Mouse (Mus musculus): ENCODE measurements around the gene Gtf2i. TPM values are rescaled to one million over a fixed set of nuclear protein-coding genes. Genes with fewer than 3 reads are reported as not detected.

Gtf2i gene
- total and polyA plus RNA-seq, 3 experiments: 55.7 to 220 (median 176) TPM

DNA sequence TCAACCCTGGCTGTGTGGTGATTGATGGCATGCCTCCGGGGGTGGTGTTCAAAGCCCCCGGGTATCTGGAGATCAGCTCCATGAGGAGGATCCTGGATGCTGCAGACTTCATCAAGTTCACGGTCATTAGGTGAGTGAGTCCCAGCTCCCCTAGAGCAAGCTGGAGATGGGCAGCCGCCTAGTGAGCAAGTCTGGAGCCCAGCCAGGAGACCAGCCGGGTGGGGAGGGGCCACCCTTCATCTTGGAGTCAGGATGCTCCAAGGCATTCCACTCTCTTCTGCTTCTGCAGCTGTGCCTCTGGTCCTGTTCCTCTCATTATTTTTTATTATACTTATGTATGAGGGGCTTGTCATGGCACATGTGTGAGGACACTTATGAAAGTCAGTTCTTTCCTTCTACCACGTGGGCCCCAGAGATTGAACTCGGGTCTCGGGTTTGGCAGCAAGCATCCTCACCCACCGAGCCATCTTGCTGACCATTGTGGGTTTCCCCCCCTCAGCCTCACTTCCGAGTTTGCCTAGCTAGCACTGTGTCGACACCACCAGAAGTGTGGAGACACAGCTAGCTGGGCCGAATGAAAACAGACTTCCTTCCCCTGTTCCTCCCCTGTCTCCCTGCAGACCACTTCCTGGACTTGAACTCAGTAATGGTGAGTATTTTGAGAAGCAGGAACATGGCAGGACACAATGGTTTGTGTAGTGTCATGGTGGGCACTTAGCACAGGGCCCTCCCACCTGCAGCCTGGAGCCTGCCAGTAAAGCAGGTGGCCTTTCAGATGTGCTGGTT is 100.3 kb downstream of the Gtf2i start:
- H3K4me3 ChIP-seq (ENCODE audit: low read depth, low read length): no peak overlapping the region
- no peak for TF ChIP-seq POLR2AphosphoS5 (IDR thresholded peaks at IDR 0.05; ENCODE audit: insufficient replicate concordance, low read depth, low read length)
- no peak for TF ChIP-seq CTCF (IDR thresholded peaks at IDR 0.05; ENCODE audit: low read depth, low read length)
- no peak for TF ChIP-seq GATA1 (IDR thresholded peaks at IDR 0.05; ENCODE audit: borderline replicate concordance, low read length)
- no peak for TF ChIP-seq GATA2 (IDR thresholded peaks at IDR 0.05; ENCODE audit: borderline replicate concordance, low read depth, low read length)
- no peak for TF ChIP-seq TAL1 (conservative IDR thresholded peaks at IDR 0.05; ENCODE audit: low read depth, low read length)
- ATAC-seq (ENCODE audit: extremely low read depth, insufficient number of reproducible peaks, low FRiP score, poor library complexity, severe bottlenecking): no peak
- peaks cover 6% of the 10 kb centered on the region for H3K4me1 ChIP-seq (ENCODE audit: insufficient read depth, low read depth, low read length)
- peaks cover under 1% of the 10 kb centered on the region; the same call in 1 of the 2 replicates for H3K9me3 ChIP-seq (replicated peaks)
- H3K27me3 ChIP-seq (ENCODE audit: insufficient read depth, low read length): peaks cover under 1% of the 10 kb centered on the region; the same call in 1 of the 2 replicates
- DNase-seq (ENCODE audit: low spot score): no peak
- H3K36me3 ChIP-seq (replicated peaks): no peaks in the 10 kb centered on the region

DNA sequence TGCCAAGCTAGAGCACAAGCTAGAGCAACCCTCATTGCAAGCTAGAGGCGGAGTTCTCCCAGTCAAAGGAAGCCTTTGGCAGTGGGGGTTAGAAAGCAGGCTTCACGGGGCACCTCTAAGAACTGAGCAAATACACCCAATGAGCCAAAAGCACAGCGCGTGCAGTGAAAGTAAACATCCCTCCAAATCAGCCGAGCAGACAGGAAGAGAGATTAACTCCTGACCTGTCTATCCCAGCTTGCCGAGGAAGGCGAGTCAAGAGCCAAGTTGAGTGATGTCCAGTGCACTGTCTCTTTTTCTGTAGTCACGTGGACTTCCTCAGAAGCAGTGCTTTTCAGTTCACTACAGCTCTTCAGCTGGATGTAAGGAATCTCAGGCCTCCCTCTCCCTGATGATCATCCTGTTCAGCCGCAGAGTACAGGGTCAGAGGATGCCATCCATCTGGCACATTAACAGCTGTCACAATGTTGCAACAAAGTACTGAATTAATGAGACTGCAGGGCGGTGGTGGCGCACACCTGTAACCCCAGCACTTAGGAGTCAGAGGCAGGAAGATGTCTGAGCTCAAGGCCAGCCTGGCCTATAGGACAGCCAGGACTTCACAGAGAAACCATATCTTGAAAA is 104.5 kb downstream of the Gtf2i start:
- H3K4me1 ChIP-seq (ENCODE audit: insufficient read depth, low read depth, low read length): no peaks in the 10 kb centered on the region
- no peak overlapping the region for H3K4me3 ChIP-seq (ENCODE audit: low read depth, low read length)
- H3K27me3 ChIP-seq (ENCODE audit: insufficient read depth, low read length): no peaks in the 10 kb centered on the region
- TF ChIP-seq GATA2 (IDR thresholded peaks at IDR 0.05; ENCODE audit: borderline replicate concordance, low read depth, low read length) (no peak), GATA1 (IDR thresholded peaks at IDR 0.05; ENCODE audit: borderline replicate concordance, low read length) (no peak), CTCF (IDR thresholded peaks at IDR 0.05; ENCODE audit: low read depth, low read length) (no peak), TAL1 (conservative IDR thresholded peaks at IDR 0.05; ENCODE audit: low read depth, low read length) (no peak), POLR2AphosphoS5 (IDR thresholded peaks at IDR 0.05; ENCODE audit: insufficient replicate concordance, low read depth, low read length) (no peak)
- DNase-seq (ENCODE audit: low spot score): no peak
- peaks cover 5% of the 10 kb centered on the region; the same call in 1 of the 2 replicates for H3K9me3 ChIP-seq (replicated peaks)
- H3K36me3 ChIP-seq (replicated peaks): no peaks in the 10 kb centered on the region
- ATAC-seq (ENCODE audit: extremely low read depth, insufficient number of reproducible peaks, low FRiP score, poor library complexity, severe bottlenecking): no peak

DNA sequence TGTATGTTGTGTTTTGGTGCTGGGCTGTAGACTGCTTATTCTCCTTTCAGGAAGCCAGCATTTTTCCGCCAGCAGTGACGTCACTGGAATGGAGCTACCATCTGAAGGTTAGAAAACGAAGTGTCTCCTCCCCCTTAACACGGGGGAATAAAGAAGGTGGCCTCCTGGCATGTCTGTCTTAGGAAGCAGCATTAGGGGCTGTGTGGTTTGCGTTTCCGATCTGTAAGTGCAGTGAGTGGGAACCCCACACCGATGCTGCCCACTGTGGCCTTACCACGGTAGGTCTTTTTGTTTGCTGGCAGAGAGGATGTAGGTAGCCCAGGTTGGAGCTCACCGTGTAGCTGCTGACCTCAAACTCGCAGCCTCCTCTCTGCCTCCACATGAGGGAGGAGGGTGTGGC is 107.8 kb downstream of the Gtf2i start:
- H3K9me3 ChIP-seq (replicated peaks): peaks cover 5% of the 10 kb centered on the region; the same call in 1 of the 2 replicates
- ATAC-seq (ENCODE audit: extremely low read depth, insufficient number of reproducible peaks, low FRiP score, poor library complexity, severe bottlenecking) (no peak), DNase-seq (ENCODE audit: low spot score) (no peak)
- TF ChIP-seq GATA2 (IDR thresholded peaks at IDR 0.05; ENCODE audit: borderline replicate concordance, low read depth, low read length) (no peak), CTCF (IDR thresholded peaks at IDR 0.05; ENCODE audit: low read depth, low read length) (no peak), GATA1 (IDR thresholded peaks at IDR 0.05; ENCODE audit: borderline replicate concordance, low read length) (no peak), TAL1 (conservative IDR thresholded peaks at IDR 0.05; ENCODE audit: low read depth, low read length) (no peak), POLR2AphosphoS5 (IDR thresholded peaks at IDR 0.05; ENCODE audit: insufficient replicate concordance, low read depth, low read length) (no peak)
- H3K27me3 ChIP-seq (ENCODE audit: insufficient read depth, low read length): no peaks in the 10 kb centered on the region
- H3K4me3 ChIP-seq (ENCODE audit: low read depth, low read length): no peak overlapping the region
- H3K4me1 ChIP-seq (ENCODE audit: insufficient read depth, low read depth, low read length): no peaks in the 10 kb centered on the region
- H3K36me3 ChIP-seq (replicated peaks): peaks cover 10% of the 10 kb centered on the region

DNA sequence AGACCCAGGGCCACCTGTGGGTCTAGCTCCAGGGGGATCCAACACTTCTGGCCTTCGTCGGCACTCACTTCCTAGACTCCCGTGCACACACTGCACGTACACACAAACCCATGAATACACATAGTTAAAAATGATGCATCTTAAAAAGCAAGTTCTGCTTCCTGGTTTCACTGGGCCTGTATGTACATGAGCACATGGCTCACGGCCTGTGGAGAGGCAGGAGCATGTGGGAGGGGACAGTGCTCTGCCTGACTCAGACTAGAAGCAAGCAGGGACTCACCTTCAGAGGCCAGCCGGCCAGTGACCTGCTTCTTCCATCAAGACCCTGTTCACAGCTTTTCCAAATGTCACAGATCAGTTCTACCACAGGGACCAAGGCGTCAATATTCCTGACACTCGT is 120.9 kb downstream of the Gtf2i start:
- Histone ChIP-seq H3K4me1 (ENCODE audit: insufficient read depth, low read depth, low read length) (no peaks in the 10 kb centered on the region), H3K27me3 (ENCODE audit: insufficient read depth, low read length) (no peaks in the 10 kb centered on the region), H3K36me3 (replicated peaks) (peaks cover 64% of the 10 kb centered on the region), H3K9me3 (replicated peaks) (no peaks in the 10 kb centered on the region), H3K4me3 (ENCODE audit: low read depth, low read length) (no peak overlapping the region)
- no peak for DNase-seq (ENCODE audit: low spot score)
- TF ChIP-seq POLR2AphosphoS5 (IDR thresholded peaks at IDR 0.05; ENCODE audit: insufficient replicate concordance, low read depth, low read length) (no peak), GATA1 (IDR thresholded peaks at IDR 0.05; ENCODE audit: borderline replicate concordance, low read length) (no peak), GATA2 (IDR thresholded peaks at IDR 0.05; ENCODE audit: borderline replicate concordance, low read depth, low read length) (no peak), TAL1 (conservative IDR thresholded peaks at IDR 0.05; ENCODE audit: low read depth, low read length) (no peak), CTCF (IDR thresholded peaks at IDR 0.05; ENCODE audit: low read depth, low read length) (no peak)
- no peak for ATAC-seq (ENCODE audit: extremely low read depth, insufficient number of reproducible peaks, low FRiP score, poor library complexity, severe bottlenecking)

DNA sequence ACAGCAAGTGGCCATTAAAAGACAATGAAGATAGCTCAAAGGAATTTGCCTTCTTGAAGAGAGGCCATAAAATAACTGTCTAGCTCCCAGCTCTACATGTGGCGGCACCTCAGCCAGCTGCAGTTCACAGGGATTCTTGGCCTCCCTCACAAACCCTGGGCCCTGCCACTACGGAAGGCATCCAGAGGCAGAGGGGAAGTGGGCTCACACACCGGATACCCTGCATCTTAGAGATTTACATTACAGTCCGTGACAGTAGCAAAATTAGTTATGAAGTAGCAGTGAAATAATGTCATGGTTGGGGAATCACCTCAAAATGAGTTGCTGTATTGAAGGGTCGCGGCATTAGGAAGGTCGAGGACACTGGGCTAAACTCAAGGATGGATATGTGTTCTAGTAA is 126.0 kb downstream of the Gtf2i start:
- TF ChIP-seq TAL1 (conservative IDR thresholded peaks at IDR 0.05; ENCODE audit: low read depth, low read length): no peak
- TF ChIP-seq CTCF (IDR thresholded peaks at IDR 0.05; ENCODE audit: low read depth, low read length): no peak
- Histone ChIP-seq H3K27me3 (ENCODE audit: insufficient read depth, low read length) (no peaks in the 10 kb centered on the region), H3K4me1 (ENCODE audit: insufficient read depth, low read depth, low read length) (peaks cover 17% of the 10 kb centered on the region), H3K36me3 (replicated peaks) (peaks cover 25% of the 10 kb centered on the region), H3K9me3 (replicated peaks) (no peaks in the 10 kb centered on the region), H3K4me3 (ENCODE audit: low read depth, low read length) (no peak overlapping the region)
- DNase-seq (ENCODE audit: low spot score): no peak
- no peak for ATAC-seq (ENCODE audit: extremely low read depth, insufficient number of reproducible peaks, low FRiP score, poor library complexity, severe bottlenecking)

Other genes with a start within 250 kb of the Gtf2i start
- not detected in 2 replicates for gene Castor2, start 215.0 kb downstream of the Gtf2i start, total RNA-seq (2014; fragmentation: Nextera tagmentation)
- gene Castor2, start 215.0 kb downstream of the Gtf2i start, total RNA-seq (2017): under 0.01 and 0.22 TPM in 2 replicates
- gene Castor2, start 215.0 kb downstream of the Gtf2i start, polyA plus RNA-seq (2012): not detected in 2 replicates
- gene Rcc1l, start 138.0 kb downstream of the Gtf2i start, total RNA-seq (2014; fragmentation: Nextera tagmentation): 12.6 and 13.6 TPM in 2 replicates
- gene Rcc1l, start 138.0 kb downstream of the Gtf2i start, total RNA-seq (2017): 9.2 and 9.8 TPM in 2 replicates
- gene Rcc1l, start 138.0 kb downstream of the Gtf2i start, polyA plus RNA-seq (2012): 16.0 and 17.1 TPM in 2 replicates
- gene Gtf2ird2, start 130.7 kb downstream of the Gtf2i start, total RNA-seq (2014; fragmentation: Nextera tagmentation): 9.2 and 9.7 TPM in 2 replicates
- gene Gtf2ird2, start 130.7 kb downstream of the Gtf2i start, total RNA-seq (2017): 5.6 and 10.8 TPM in 2 replicates
- 3.3 and 4.5 TPM in 2 replicates for gene Gtf2ird2, start 130.7 kb downstream of the Gtf2i start, polyA plus RNA-seq (2012)
- gene Ncf1, start 85.1 kb downstream of the Gtf2i start, total RNA-seq (2014; fragmentation: Nextera tagmentation): 20.7 and 22.0 TPM in 2 replicates
- 2.0 and 3.0 TPM in 2 replicates for gene Ncf1, start 85.1 kb downstream of the Gtf2i start, total RNA-seq (2017)
- 27.8 and 29.9 TPM in 2 replicates for gene Ncf1, start 85.1 kb downstream of the Gtf2i start, polyA plus RNA-seq (2012)
- gene Gtf2ird1, start 142.0 kb upstream of the Gtf2i start, total RNA-seq (2014; fragmentation: Nextera tagmentation): not detected in 2 replicates
- gene Gtf2ird1, start 142.0 kb upstream of the Gtf2i start, total RNA-seq (2017): 1.6 and 2.2 TPM in 2 replicates
- gene Gtf2ird1, start 142.0 kb upstream of the Gtf2i start, polyA plus RNA-seq (2012): 1.5 TPM in 2 replicates
- 0.53 TPM in 1 of 2 replicates, not detected in the other for gene Clip2, start 237.7 kb upstream of the Gtf2i start, total RNA-seq (2014; fragmentation: Nextera tagmentation)
- gene Clip2, start 237.7 kb upstream of the Gtf2i start, total RNA-seq (2017): 0.12 and 0.38 TPM in 2 replicates
- 0.28 and 0.33 TPM in 2 replicates for gene Clip2, start 237.7 kb upstream of the Gtf2i start, polyA plus RNA-seq (2012)
- gene Syna, start 245.4 kb upstream of the Gtf2i start, total RNA-seq (2014; fragmentation: Nextera tagmentation): not detected in 2 replicates
- gene Syna, start 245.4 kb upstream of the Gtf2i start, total RNA-seq (2017): 0.11 TPM in 1 of 2 replicates, not detected in the other
- not detected in 2 replicates for gene Syna, start 245.4 kb upstream of the Gtf2i start, polyA plus RNA-seq (2012)